Mouse (Mus musculus) adrenal gland, postnatal 36 days (tissue): Measurements from ENCODE around the gene Pvalb. TPM values are rescaled to one million over a fixed set of nuclear protein-coding genes. Genes with fewer than 3 reads are reported as not detected.
A peak's percentile ranks its signal among the peaks of the same experiment; 100 is the strongest.

ENCODE experiments used
- DNase-seq, 2 experiments: peaks; one replicate each; pipeline ENCODE4 v3.0.0; 2021; ENCODE audit warnings: mixed read lengths in 1 of 2
- total RNA-seq, 2 experiments: library from RNA; stranded (reverse); gene quantifications; 2 replicates each; pipeline ENCODE4 v1.2.3; 2021

Gene Pvalb
- total RNA-seq, 2 experiments from 2014 or later = not detected

DNA sequence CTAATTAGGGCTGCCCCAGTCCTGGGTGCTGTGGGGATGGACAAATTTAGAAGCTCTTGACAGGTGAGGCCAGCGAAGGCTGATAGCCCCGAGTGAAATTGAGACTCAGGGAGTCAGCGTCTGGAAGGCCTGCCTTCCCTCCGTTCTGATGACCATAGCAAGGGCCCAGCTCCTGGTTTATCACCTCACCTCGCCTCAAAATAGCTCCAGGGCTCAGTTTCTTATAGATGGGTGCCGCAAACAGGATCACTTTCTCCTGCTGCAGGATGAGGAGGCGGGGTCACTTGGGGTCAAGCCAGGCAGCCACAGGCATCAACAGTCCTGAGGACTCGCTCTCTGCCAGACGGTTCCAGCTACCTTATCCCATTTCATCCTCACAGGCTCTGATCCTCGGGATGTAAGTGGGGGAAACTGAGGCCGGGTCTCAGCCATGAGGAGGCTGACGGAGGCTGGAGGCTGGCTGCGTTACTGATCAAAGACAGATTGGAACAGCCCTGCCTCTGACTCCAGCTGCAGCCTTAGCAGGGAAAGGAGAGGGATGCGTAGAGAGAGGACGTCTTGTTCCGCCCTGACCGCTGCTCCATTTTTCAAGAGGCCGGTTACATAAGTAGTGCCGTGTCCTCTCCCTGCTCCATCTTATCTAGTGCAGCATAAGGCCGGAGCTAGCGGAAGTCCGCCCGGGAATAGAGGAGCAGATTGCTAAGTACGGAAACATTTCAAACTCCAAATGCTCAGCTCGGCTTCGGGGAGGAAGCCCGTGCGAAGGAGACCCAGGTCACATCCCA lies 10.9 kb downstream of the Pvalb start:
- DNase-seq = no peak

- DNase-seq = no peak
Observed at GRCm38 (mm10) chr15:78194320-78194719, 11.9 kb downstream of the Pvalb start.

DNA sequence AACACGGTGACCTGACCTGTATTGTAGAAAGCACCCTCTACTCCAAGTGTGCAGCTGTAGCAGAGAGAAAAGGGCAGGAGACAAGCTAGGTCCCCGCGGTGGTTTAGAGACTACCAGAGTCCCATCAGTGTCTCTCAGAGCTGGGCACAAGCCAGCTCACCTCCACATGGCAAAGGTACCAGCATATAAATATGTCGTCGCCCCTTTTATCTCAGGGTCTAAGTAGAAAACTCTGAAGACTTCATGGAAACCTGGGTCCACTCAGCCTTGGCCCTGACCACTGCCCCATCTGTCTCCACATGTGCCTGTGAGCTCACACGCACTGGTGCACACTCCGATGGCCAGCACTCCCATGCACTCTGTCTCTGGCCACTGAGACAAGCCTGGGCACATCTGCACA lies 16.6 kb downstream of the Pvalb start:
- no peak for DNase-seq

DNA sequence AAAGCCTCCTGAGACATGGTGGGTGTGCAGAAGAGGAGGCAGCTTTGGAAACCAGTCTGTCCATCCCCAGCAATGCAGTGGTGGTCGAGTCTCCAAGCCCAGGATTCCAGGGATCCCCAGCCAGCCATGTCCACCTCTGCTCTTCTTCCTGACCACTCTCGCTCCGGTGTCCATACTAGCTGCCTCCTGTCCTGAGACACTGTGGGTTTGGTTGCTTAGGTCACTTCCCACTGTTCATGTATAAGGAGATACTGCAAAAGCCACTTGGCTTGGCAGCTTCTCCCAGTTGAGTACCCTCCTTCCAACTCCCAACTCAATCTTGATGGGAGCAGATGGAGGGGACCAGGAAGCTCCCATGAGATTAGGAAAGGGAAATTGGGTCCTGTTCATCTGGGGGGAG lies 17.7 kb downstream of the Pvalb start:
- DNase-seq = no peak

- peak; percentile 22 to 36 for DNase-seq
Observed at GRCm38 (mm10) chr15:78186906-78187305, 19.3 kb downstream of the Pvalb start.

DNA sequence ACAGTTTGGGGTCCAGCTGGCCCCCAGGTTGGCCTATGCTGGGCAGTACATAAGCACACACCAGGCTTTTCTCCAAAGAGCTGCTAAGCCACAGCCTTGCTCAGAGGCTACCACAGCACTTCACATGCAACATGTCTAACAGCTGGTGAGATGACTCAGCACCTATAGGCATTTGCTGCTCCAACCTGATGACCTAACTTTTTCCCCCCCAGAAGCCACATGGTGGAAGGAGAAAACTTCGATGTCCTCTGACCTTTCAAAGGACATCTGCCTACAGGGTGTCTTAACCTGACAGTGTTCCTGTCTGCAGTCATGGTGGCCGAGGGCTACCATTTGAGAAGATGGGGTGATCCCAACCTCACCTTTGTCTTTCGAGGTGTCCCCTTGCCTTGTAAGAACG lies 20.6 kb downstream of the Pvalb start:
- DNase-seq = no peak

DNA sequence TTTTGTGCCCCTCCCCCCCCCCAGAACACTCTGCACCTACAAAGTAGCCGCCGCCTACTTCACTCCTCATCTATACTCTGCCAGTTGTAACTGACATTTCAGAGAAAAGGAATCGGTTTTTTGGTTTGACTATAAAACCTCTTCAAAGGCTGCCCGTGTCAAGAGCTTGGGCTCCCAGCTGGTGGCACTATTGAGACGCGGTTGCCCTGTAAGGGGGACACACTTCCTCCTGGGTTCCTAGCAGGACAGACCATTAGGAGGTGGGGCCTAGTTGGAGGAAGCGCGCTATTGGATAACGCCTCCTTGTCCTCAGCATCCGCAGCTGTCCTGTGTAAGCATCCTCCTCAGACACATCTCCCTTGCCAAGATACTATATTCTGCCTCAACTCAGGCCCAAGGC lies 21.3 kb downstream of the Pvalb start:
- peak; percentile 55 to 66 for DNase-seq

GRCm38 (mm10) chr15:78181701-78182405 lies 24.3 kb downstream of the Pvalb start:
- DNase-seq = no peak

- no peak for DNase-seq
Observed at GRCm38 (mm10) chr15:78179775-78180174, 26.4 kb downstream of the Pvalb start.

DNA sequence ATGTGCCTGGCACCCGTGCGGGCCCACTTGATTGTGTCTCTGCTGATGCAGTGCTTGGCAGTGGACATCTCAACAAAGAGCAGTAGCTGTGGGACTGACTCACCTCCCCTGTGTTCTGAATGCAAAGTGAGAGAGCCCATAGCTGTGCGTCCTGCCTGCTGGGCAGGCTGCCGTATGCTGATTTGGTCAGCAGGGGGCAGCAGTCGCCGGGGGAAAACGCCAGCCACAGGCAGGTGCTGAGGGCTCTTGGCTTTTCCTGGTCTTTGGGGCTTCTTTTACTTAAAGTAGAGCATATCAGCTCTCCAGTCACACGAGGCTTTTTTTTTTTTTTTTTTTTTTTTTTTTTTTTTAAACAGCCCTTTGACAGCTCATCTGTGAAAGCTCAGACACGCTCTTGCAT lies 27.8 kb downstream of the Pvalb start:
- peak; percentile 88 to 90 for DNase-seq

DNA sequence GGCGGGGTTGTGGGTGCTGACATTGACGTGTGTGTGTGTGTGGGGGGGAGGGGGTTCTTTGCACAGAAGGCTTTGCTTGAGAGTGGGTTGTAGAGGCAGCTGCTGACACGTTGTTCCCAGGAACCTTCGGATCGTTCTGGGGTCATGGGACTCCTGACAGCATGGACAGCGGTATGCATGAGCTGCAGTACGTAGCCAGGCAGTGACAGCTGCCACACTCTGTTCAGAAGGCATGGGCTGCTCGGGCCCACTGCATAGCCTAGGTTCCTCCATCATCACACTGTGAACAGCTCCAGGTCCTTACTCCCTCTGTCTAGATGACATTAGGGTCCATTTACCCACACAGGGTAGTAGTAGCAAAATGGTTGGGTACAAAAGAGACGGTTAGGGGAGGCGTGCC lies 28.9 kb downstream of the Pvalb start:
- DNase-seq = no peak

- DNase-seq = no peak
Observed at GRCm38 (mm10) chr15:78174887-78175245, 31.3 kb downstream of the Pvalb start.

- DNase-seq = peak; percentile 98
Observed at GRCm38 (mm10) chr15:78173972-78174886, 32.0 kb downstream of the Pvalb start, which contains the start of gene Ift27. TSS of gene Ift27 (minus strand) at chr15:78174107.

- peak in 1 of 2 experiments; percentile 7 for DNase-seq
Observed at GRCm38 (mm10) chr15:78172899-78173817, 33.0 kb downstream of the Pvalb start.

DNA sequence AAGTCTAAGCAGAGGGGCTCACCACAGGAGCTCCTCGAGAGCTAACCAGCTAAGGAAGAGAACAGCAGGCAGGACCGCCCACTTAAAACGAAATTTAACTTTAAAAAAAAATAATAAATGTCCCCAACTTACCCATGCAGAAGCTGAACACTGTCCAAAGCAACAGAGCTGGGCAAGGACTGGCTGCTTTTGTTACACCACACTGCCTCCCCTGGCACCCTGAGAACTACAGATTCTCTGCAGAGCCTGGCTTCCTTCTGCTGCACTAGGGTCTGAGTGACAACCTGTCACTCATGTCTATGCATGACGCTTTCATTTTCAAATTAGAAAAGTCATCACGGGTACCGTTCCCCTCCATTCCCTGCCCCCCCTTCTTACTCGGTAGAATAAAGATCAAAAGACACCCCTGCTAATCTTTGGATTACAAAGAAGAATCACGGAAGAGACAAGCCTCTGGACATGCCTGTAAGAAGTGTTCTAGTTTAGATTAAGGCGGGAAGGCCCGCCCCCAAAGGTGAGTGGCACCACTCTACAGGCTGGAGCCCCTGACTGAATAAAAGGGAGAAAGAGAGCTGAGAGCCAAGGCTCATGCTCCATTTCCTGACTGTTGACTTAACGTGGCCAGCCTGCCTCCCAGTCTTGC lies 33.8 kb downstream of the Pvalb start:
- DNase-seq = peak in 1 of 2 experiments; percentile 13

GRCm38 (mm10) chr15:78171651-78172050 lies 34.5 kb downstream of the Pvalb start:
- no peak for DNase-seq

DNA sequence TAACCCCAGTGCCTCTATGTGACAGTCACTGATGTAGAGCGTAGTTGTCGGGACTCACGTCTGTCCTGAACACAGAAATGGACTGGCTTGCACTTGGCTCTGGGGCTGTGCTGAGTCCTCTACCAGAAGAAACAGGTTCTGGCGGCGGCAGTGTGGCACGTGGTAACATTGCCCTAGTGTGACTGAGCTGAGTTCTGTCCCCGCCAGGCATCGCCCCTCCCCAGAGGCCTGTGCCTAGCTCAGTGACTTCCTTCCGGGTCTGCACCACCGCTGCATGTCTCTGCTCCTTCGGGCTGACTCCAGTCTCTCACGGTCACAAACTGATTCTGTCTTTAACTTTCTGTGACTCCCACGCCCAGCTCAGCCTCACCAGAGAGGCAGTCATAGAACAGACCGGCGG lies 35.5 kb downstream of the Pvalb start:
- no peak for DNase-seq

- DNase-seq = no peak
Observed at GRCm38 (mm10) chr15:78169566-78169965, 36.6 kb downstream of the Pvalb start.

GRCm38 (mm10) chr15:78165292-78165691 lies 40.9 kb downstream of the Pvalb start:
- DNase-seq = no peak

- DNase-seq = no peak
Observed at GRCm38 (mm10) chr15:78164466-78164865, 41.7 kb downstream of the Pvalb start.

DNA sequence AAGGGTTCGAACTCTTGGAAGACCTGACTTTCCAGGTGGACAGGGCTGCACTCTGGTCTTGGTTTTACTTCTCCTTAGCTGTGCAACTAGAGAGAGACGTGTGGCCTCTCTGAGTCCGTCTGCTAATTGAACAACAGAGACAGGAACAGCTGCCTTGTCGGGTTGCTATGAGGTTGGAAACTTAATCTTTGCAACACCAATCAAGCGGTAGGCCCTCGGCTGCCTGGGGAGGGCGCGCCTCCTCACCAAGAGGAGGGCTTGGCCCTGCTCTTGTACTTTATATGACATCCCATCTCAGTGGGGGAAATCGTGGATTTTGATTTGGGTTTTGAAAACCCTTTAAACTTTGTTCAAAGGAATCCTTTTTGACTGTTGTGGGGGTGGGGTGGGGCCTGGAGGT lies 44.3 kb downstream of the Pvalb start:
- DNase-seq = no peak
